Mouse (Mus musculus): ENCODE results near the gene Tyk2.

- TF ChIP-seq CTCF (IDR thresholded peaks at IDR 0.05; ENCODE audit: borderline replicate concordance, insufficient read depth, low read depth, low read length) (no peak), POLR2A (IDR thresholded peaks at IDR 0.05; ENCODE audit: borderline replicate concordance, insufficient read depth, low read length) (no peak)
Measured at GRCm38 (mm10) chr9:21145431-21145830, 14.4 kb upstream of the Tyk2 start.
